Mouse (Mus musculus) heart, adult 2 months (tissue): Measurements from ENCODE around the gene Nt5dc3.

Experiments used
- CTCF ChIP-seq: fragments of 200-600 bp; IDR thresholded peaks from 2 replicates; pipeline ENCODE4 v1.8.1; 2022; ENCODE audit warnings: antibody characterized with exemption, mild to moderate bottlenecking, moderate library complexity
- POLR2A ChIP-seq: fragments of 200-500 bp; IDR thresholded peaks from 2 replicates; pipeline ENCODE4 v1.6.1; 2011; ENCODE audit warnings: mild to moderate bottlenecking, low read depth, low read length, control low read depth; ENCODE audit not compliant: insufficient read depth

DNA sequence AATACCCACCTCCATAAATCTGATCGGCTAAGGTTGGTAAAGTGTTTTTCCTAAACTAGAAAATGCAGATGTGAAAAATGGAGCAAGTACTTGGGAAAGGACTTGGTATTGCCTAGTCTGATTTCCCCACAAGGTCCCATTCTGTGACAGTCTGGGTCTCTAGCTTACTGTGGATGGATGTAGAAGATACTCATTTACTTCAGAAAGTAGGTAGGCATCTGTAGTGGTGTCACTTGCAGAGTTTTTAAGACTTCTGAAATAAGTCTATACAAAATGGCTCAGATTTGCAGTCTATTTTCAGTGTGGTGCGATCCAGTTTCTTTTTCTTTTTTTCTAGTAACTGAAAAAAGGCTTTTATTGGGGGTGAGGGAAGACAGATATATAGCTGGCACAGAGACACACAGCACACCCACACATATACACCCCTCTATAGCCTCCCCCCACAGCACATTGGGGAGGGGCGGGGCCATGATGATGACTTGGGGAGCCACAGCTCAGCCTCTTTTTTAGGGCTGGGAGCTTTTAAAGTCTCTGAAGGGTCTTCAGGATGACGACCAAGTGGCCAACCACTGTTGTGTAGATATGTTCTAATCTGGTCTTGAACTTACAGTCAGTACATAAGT lies 13.3 kb upstream of the Nt5dc3 start:
- TF ChIP-seq CTCF (no peak), POLR2A (no peak)
